Mouse (Mus musculus): ENCODE results near the gene Spata20. TPM values are rescaled to one million over a fixed set of nuclear protein-coding genes. Genes with fewer than 3 reads are reported as not detected.
A peak's percentile ranks its signal among the peaks of the same experiment; 100 is the strongest.

The Spata20 gene
- polyA plus RNA-seq, 1 experiment from 2014 or later = 0.31 TPM

DNA sequence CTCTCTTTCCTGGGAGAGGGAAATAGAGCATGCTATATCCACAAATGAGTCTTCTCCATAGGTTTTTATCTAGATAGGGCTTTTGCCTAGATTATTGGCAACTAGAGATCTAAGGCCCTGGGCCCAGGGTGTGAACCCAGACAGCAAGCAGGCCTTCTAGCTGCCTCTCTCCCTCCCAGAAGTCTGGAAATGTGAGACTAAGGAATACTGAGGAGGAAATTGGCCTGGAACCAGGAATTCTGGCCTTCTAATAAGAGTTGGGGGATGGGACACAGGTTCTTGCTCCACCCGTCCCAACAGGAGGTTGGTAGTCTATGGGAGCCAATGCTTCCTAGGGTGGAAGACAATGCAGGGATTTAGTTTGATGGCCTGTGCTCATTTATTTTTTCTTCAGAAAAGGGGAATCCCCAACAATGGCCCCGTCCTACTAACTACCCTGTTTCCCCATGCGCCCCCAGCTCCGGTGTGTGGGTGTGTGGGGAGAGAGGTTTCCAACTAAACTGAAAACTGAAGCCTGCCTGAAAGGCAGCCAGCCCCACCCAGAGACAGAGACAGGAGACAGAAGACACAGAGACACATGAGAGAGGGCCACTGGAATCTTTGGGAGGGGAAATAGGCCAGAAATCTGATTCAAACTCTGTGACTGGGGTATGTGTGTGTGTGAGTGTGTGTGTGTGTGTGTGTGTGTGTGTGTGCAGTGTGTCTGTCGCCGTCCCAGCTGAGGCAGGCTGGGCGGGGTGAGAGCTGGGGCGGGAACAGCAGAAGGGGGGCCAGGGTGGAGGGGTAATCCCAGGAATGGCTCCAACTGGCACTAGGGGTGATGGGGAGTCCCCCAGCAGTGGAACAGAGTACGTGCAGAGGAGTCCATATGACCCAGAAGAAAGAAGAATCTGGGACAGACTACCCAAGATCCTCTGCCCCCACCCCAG, 16.6 kb downstream of the Spata20 start:
- H3K9me3 ChIP-seq (ENCODE audit: control insufficient read depth, low read length) = no peaks in the 10 kb centered on the region
- H3K36me3 ChIP-seq (ENCODE audit: control insufficient read depth, insufficient read depth, low read length) = 0 out of 2 replicates have a peak, but pooled peaks cover 10% of the 10 kb centered on the region
- no peaks in the 10 kb centered on the region for H3K27me3 ChIP-seq (replicated peaks; ENCODE audit: control insufficient read depth, insufficient read depth, low read length)
- DNase-seq (ENCODE audit: low spot score) (peak; percentile 83), ATAC-seq (ENCODE audit: low read depth) (peak; percentile 14; the same call in 1 of the 2 replicates)
- peaks cover 47% of the 10 kb centered on the region for H3K4me1 ChIP-seq (ENCODE audit: control insufficient read depth, insufficient read depth, low read length)
- 16% methylated on average over 6 of the region's 9 CpGs for WGBS
- H3K9ac ChIP-seq (ENCODE audit: low read depth, low read length) = peak overlapping the region; percentile 51
- H3K4me3 ChIP-seq (ENCODE audit: low read depth, low read length) = peak overlapping the region; percentile 18
- peak overlapping the region; percentile 61 for H3K4me2 ChIP-seq (ENCODE audit: low read depth, low read length)
- peak overlapping the region; percentile 97 for H3K27ac ChIP-seq (replicated peaks; ENCODE audit: low read depth, low read length)

DNA sequence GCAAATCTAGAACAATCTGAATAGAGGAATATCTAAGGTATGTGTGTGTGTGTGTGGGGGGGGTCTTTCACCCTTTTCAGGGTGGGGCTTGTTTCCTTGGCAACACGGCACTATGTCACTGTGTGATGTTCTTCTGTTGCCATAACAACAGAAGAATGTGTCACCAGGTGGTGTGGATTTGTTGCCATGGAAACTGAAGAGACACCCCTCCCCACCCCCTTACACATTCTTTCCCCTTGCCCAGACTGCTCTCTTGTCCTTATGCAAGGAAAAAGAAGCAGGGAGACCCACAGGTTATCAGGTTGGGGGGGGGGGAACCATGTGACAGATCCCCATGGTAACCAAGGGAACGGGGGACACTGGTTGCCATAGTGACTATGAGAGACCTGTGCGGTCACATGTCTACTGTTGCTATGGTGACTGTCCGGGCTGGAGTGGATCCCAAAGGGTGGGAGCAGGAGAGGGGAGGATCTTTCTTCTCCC, 17.4 kb downstream of the Spata20 start:
- DNase-seq (ENCODE audit: low spot score) (peak; percentile 77), ATAC-seq (ENCODE audit: low read depth) (peak; percentile 15; the same call in 1 of the 2 replicates)
- no peak overlapping the region; the same call in 1 of the 2 replicates for H3K4me3 ChIP-seq (ENCODE audit: low read depth, low read length)
- H3K9ac ChIP-seq (ENCODE audit: low read depth, low read length) = no peak overlapping the region
- H3K9me3 ChIP-seq (ENCODE audit: control insufficient read depth, low read length) = no peaks in the 10 kb centered on the region
- peaks cover 46% of the 10 kb centered on the region for H3K4me1 ChIP-seq (ENCODE audit: control insufficient read depth, insufficient read depth, low read length)
- no peaks in the 10 kb centered on the region for H3K27me3 ChIP-seq (replicated peaks; ENCODE audit: control insufficient read depth, insufficient read depth, low read length)
- peak overlapping the region; percentile 97 for H3K27ac ChIP-seq (replicated peaks; ENCODE audit: low read depth, low read length)
- H3K36me3 ChIP-seq (ENCODE audit: control insufficient read depth, insufficient read depth, low read length) = 0 out of 2 replicates have a peak, but pooled peaks cover 11% of the 10 kb centered on the region
- peak overlapping the region; percentile 61 for H3K4me2 ChIP-seq (ENCODE audit: low read depth, low read length)
- 17% methylated on average over 4 of the region's 4 CpGs for WGBS

DNA sequence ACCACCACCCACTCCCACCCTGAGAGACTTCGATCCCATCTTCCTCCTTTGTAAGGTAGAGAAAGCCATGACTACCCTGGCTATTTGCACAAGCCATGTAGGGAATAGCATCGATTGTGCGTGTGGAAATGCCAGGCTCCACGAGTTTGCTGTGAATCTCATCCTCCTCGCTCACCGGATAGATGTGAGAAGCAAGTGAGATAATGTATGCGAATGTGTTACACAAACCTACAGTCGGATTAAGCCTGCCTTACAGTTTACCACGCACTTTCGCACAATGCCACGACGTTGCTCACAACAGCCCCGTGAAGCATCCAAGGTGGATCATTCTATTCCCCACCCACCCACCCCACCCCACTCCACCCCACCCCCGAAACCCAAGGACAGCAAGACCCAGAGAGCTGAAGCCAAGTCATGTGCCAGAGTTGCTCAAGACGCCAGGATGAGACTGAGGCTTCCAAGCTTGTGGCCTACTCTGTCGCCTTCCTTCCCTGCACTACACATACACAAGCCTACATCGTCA, 19.6 kb downstream of the Spata20 start:
- Histone ChIP-seq H3K4me1 (ENCODE audit: control insufficient read depth, insufficient read depth, low read length) (peaks cover 46% of the 10 kb centered on the region), H3K36me3 (ENCODE audit: control insufficient read depth, insufficient read depth, low read length) (peaks cover 28% of the 10 kb centered on the region; the same call in 1 of the 2 replicates), H3K27me3 (replicated peaks; ENCODE audit: control insufficient read depth, insufficient read depth, low read length) (no peaks in the 10 kb centered on the region), H3K9me3 (ENCODE audit: control insufficient read depth, low read length) (no peaks in the 10 kb centered on the region), H3K27ac (replicated peaks; ENCODE audit: low read depth, low read length) (no peak overlapping the region), H3K4me2 (ENCODE audit: low read depth, low read length) (no peak overlapping the region), H3K9ac (ENCODE audit: low read depth, low read length) (no peak overlapping the region), H3K4me3 (ENCODE audit: low read depth, low read length) (no peak overlapping the region)
- no peak for DNase-seq (ENCODE audit: low spot score)
- no peak for ATAC-seq (ENCODE audit: low read depth)
- WGBS = 84% methylated on average over 17 of the region's 17 CpGs

DNA sequence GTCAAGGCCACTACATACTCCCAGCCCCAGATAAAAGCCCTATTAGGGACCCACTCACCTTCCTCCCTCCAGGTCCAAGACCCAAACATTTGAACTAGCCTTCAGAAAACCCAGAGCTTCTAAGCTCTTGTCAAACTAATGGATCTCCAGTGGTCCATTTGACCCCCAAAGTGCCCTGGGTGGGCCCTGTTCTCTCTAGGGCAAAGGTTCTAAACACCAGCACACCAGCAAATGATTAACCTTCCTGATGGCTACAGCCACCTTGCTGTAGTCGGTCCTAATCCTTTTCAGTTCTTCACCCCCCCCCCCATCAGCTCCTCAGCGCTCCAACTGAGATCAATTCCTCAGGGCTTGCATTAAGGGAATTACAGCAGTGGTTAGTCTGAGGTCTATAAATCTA, 21.8 kb downstream of the Spata20 start:
- Histone ChIP-seq H3K9me3 (ENCODE audit: control insufficient read depth, low read length) (no peaks in the 10 kb centered on the region), H3K27me3 (replicated peaks; ENCODE audit: control insufficient read depth, insufficient read depth, low read length) (no peaks in the 10 kb centered on the region), H3K4me2 (ENCODE audit: low read depth, low read length) (no peak overlapping the region), H3K9ac (ENCODE audit: low read depth, low read length) (no peak overlapping the region), H3K27ac (replicated peaks; ENCODE audit: low read depth, low read length) (no peak overlapping the region), H3K36me3 (ENCODE audit: control insufficient read depth, insufficient read depth, low read length) (peaks cover 50% of the 10 kb centered on the region), H3K4me1 (ENCODE audit: control insufficient read depth, insufficient read depth, low read length) (peaks cover 32% of the 10 kb centered on the region), H3K4me3 (ENCODE audit: low read depth, low read length) (no peak overlapping the region)
- DNase-seq (ENCODE audit: low spot score) (no peak), ATAC-seq (ENCODE audit: low read depth) (no peak)
- WGBS = 39% methylated on average over 2 of the region's 2 CpGs

DNA sequence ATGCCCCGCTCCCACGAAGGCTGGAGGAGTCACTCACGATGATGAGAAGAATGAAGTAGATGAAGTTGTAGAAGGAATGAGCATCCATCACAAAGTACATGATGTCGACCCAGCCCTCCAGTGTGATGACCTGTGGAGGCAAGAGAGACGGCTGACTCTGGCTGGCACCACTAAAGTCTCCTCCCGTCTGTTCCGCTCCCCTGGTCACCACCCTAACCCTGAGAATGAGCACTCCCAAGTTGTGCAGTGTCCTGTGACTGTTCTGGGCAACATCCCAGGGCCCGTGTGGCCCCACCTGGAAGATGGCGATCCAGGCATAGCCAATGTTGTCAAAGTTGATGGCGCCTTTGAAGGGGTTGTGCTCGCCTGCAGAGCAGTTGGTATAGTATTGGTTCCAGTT, 24.1 kb downstream of the Spata20 start:
- Histone ChIP-seq H3K4me3 (ENCODE audit: low read depth, low read length) (no peak overlapping the region), H3K4me1 (ENCODE audit: control insufficient read depth, insufficient read depth, low read length) (peaks cover 10% of the 10 kb centered on the region; the same call in 1 of the 2 replicates), H3K9me3 (ENCODE audit: control insufficient read depth, low read length) (no peaks in the 10 kb centered on the region), H3K4me2 (ENCODE audit: low read depth, low read length) (no peak overlapping the region), H3K27me3 (replicated peaks; ENCODE audit: control insufficient read depth, insufficient read depth, low read length) (no peaks in the 10 kb centered on the region), H3K9ac (ENCODE audit: low read depth, low read length) (0 out of 2 replicates have a peak overlapping the region, but pooled peaks have one; percentile 5), H3K27ac (replicated peaks; ENCODE audit: low read depth, low read length) (no peak overlapping the region), H3K36me3 (ENCODE audit: control insufficient read depth, insufficient read depth, low read length) (peaks cover 69% of the 10 kb centered on the region)
- 90% methylated on average over 11 of the region's 11 CpGs for WGBS
- ATAC-seq (ENCODE audit: low read depth) = no peak
- DNase-seq (ENCODE audit: low spot score) = no peak

DNA sequence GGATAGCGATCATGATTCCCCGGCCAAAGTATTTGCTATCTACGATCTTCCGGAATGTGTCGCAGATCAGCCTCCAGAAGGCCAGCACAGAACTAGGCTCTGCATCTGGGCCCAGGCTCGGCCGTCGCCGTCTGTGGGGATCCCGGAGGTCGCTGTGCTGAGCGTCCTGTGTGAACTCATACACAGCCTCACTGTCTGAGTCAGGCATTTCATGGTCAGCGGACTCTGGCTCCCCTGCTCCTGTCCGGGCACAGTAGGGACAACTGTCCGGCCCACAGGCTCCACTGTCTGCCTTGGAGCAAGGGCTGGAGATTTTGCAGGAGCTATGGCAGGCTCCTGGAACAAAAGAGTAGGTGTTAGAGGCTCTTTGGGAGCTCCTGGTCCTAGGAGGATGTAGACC, 29.0 kb downstream of the Spata20 start:
- H3K4me1 ChIP-seq (ENCODE audit: control insufficient read depth, insufficient read depth, low read length) = no peaks in the 10 kb centered on the region
- H3K36me3 ChIP-seq (ENCODE audit: control insufficient read depth, insufficient read depth, low read length) = peaks cover 87% of the 10 kb centered on the region
- no peaks in the 10 kb centered on the region for H3K9me3 ChIP-seq (ENCODE audit: control insufficient read depth, low read length)
- no peaks in the 10 kb centered on the region for H3K27me3 ChIP-seq (replicated peaks; ENCODE audit: control insufficient read depth, insufficient read depth, low read length)
- ATAC-seq (ENCODE audit: low read depth) = no peak
- no peak overlapping the region for H3K4me2 ChIP-seq (ENCODE audit: low read depth, low read length)
- no peak overlapping the region for H3K4me3 ChIP-seq (ENCODE audit: low read depth, low read length)
- H3K9ac ChIP-seq (ENCODE audit: low read depth, low read length) = no peak overlapping the region
- WGBS = 82% methylated on average over 15 of the region's 15 CpGs
- H3K27ac ChIP-seq (replicated peaks; ENCODE audit: low read depth, low read length) = no peak overlapping the region
- no peak for DNase-seq (ENCODE audit: low spot score)

DNA sequence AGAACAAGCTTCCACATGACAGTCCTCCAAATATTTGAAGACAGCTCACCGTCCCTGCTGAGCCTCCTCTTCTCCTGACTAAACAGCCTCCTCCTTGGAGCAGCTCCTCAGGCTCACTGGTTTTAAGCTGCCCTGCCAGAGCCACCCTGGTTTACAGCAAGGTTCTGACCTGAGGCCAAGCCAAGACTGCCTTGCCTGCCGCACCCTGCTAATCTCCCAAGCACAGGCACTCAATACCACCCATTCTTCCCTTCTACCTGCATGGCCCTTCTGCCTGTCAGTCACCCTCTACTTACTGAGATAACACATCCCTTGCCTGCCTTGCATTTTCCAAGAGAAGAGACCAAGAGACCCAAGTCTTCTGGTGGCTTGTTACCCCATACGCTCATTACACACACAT, 29.6 kb downstream of the Spata20 start:
- no peak overlapping the region for H3K27ac ChIP-seq (replicated peaks; ENCODE audit: low read depth, low read length)
- 69% methylated on average over 3 of the region's 3 CpGs for WGBS
- H3K4me1 ChIP-seq (ENCODE audit: control insufficient read depth, insufficient read depth, low read length) = no peaks in the 10 kb centered on the region
- H3K9ac ChIP-seq (ENCODE audit: low read depth, low read length) = no peak overlapping the region
- peaks cover 86% of the 10 kb centered on the region for H3K36me3 ChIP-seq (ENCODE audit: control insufficient read depth, insufficient read depth, low read length)
- no peak overlapping the region for H3K4me3 ChIP-seq (ENCODE audit: low read depth, low read length)
- ATAC-seq (ENCODE audit: low read depth) = no peak
- no peaks in the 10 kb centered on the region for H3K27me3 ChIP-seq (replicated peaks; ENCODE audit: control insufficient read depth, insufficient read depth, low read length)
- no peak for DNase-seq (ENCODE audit: low spot score)
- H3K9me3 ChIP-seq (ENCODE audit: control insufficient read depth, low read length) = no peaks in the 10 kb centered on the region
- H3K4me2 ChIP-seq (ENCODE audit: low read depth, low read length) = no peak overlapping the region

DNA sequence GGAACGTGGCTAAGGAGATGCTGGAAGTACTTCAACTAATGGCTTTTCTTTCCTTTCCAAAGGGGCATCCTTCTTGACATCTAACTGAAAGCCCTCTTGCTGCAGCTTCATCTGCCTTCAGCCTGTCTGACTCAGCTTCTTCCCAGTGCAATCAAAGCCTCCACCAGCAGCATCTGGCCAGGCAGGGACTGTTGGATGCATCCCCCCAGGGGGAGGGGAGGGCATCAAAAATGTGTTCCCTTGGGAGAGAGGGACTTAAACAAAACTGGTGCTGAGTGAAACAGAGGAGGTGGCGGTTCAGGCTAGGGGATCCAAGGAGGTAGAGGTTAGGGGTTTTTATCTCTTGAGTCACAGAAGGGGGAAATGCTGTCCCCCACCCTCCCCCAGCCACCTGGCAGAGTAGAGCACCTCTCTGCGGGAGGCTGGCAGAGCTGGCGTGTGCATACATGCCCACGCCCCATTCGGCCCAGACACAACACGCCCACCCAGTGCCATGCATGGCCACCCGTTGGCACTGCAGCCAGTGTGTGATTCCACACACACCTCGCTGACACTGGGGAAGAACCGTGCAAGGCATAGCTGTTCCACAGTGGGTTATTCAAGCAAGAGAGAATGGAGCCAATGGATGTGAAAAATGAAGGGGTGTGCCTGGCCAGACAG, 30.7 kb downstream of the Spata20 start:
- WGBS = 65% methylated on average over 10 of the region's 10 CpGs
- ATAC-seq (ENCODE audit: low read depth) = no peak
- H3K9ac ChIP-seq (ENCODE audit: low read depth, low read length) = no peak overlapping the region
- H3K4me2 ChIP-seq (ENCODE audit: low read depth, low read length) = no peak overlapping the region
- no peak overlapping the region for H3K27ac ChIP-seq (replicated peaks; ENCODE audit: low read depth, low read length)
- no peaks in the 10 kb centered on the region for H3K27me3 ChIP-seq (replicated peaks; ENCODE audit: control insufficient read depth, insufficient read depth, low read length)
- DNase-seq (ENCODE audit: low spot score) = no peak
- H3K9me3 ChIP-seq (ENCODE audit: control insufficient read depth, low read length) = no peaks in the 10 kb centered on the region
- no peaks in the 10 kb centered on the region for H3K4me1 ChIP-seq (ENCODE audit: control insufficient read depth, insufficient read depth, low read length)
- peaks cover 83% of the 10 kb centered on the region for H3K36me3 ChIP-seq (ENCODE audit: control insufficient read depth, insufficient read depth, low read length)
- no peak overlapping the region for H3K4me3 ChIP-seq (ENCODE audit: low read depth, low read length)

All from embryonic facial prominence, embryonic 14.5 days (tissue).